Mouse (Mus musculus) ES-Bruce4 (cell line): ENCODE measurements around the gene Crnn.

ENCODE experiments used
- CTCF ChIP-seq: IDR thresholded peaks from one replicate; pipeline ENCODE4 v1.8.1; 2011; ENCODE audit warnings: low read depth, low read length
- EP300 ChIP-seq: IDR thresholded peaks from 2 replicates; pipeline ENCODE4 v1.6.1; 2011; ENCODE audit warnings: low read depth, low read length; ENCODE audit not compliant: insufficient read depth
- POLR2A ChIP-seq: IDR thresholded peaks from one replicate; pipeline ENCODE4 v1.8.1; 2011; ENCODE audit warnings: low read length; ENCODE audit not compliant: insufficient read depth

DNA sequence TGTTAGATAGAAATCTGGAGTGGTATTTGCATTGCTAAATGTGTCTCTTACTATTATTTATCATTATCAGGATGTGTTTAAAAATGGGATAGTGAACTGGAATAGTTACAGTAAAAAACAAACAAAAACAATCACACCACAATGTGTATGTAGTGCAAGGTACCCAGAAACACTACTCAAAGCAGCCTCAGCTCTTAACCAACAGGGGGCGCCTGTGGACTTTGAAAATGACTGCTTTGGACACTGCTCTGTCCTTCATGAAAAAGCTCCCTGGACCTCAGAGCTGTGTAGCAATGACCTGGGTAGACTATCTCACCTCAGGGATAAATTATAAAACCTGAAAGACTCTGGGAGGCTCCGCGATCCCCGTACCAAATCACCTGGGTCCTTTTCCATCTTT lies 25.5 kb upstream of the Crnn start:
- TF ChIP-seq CTCF (peak; percentile 25), POLR2A (no peak), EP300 (no peak)
